Mouse (Mus musculus) liver, embryonic 14.5 days (tissue): ENCODE results near the gene Tnrc18.

ENCODE experiments used
- CTCF ChIP-seq: IDR thresholded peaks from 2 replicates; pipeline ENCODE4 v1.5.1; 2016; ENCODE audit warnings: antibody characterized with exemption, low read depth, control low read depth
- EP300 ChIP-seq: IDR thresholded peaks from 2 replicates; pipeline ENCODE4 v1.6.1; 2016; ENCODE audit warnings: antibody characterized with exemption, low read depth

GRCm38 (mm10) chr5:142774771-142775170 is 42.7 kb downstream of the Tnrc18 start:
- no peak for TF ChIP-seq EP300
- TF ChIP-seq CTCF = no peak
